Mouse (Mus musculus) liver, embryonic 14.5 days (tissue): ENCODE data around the gene 2310034C09Rik. TPM values are rescaled to one million over a fixed set of nuclear protein-coding genes. Genes with fewer than 3 reads are reported as not detected.
A peak's percentile ranks its signal among the peaks of the same experiment; 100 is the strongest.
"Not testable (repeated sequence)": the region's sequence is repeated elsewhere in the genome, so short reads cannot be mapped to it uniquely, and the experiment has no call there.

Experiments
- ATAC-seq: fragments of 200-750 bp; cut with Nextera tagmentation; 2 replicates; pipeline ENCODE4 v1.8.0; 2017; ENCODE audit warnings: moderate number of reproducible peaks, mild to moderate bottlenecking, moderate library complexity; ENCODE audit not compliant: insufficient read depth
- DNase-seq, 3 experiments: peaks; one replicate each; pipeline ENCODE4 v3.0.0-alpha.2; 2012 to 2013; ENCODE audit warnings: low read depth in 3 of 3, low spot score in 3 of 3
- H3K27ac ChIP-seq: fragments of 300-500 bp; sonication (generic); 2 replicates; pipeline ENCODE4 v1.5.1; 2014; ENCODE audit warnings: moderate library complexity, mild to moderate bottlenecking, control low read depth, inconsistent platforms
- H3K27me3 ChIP-seq: fragments of 300-500 bp; sonication (generic); 2 replicates; pipeline ENCODE4 v1.6.1; 2014; ENCODE audit warnings: mild to moderate bottlenecking, low read length, moderate library complexity; ENCODE audit not compliant: control insufficient read depth, insufficient read depth
- H3K36me3 ChIP-seq: fragments of 300-500 bp; sonication (generic); replicated peaks from 2 replicates; pipeline ENCODE4 v1.6.1; 2014; ENCODE audit warnings: low read depth; ENCODE audit not compliant: control insufficient read depth, insufficient read depth
- H3K4me1 ChIP-seq, 2 experiments: fragments of 200-500 bp in 1 of 2; fragments of 300-500 bp in 1 of 2; sonication (generic) in 1 of 2; replicated peaks; 2 replicates each; pipeline ENCODE4 v1.6.1; 2012 to 2014; ENCODE audit warnings: antibody characterized with exemption in 1 of 2, inconsistent platforms in 1 of 2, low read length in 1 of 2; ENCODE audit not compliant: control insufficient read depth in 2 of 2, insufficient read depth in 2 of 2
- H3K4me2 ChIP-seq: fragments of 300-500 bp; sonication (generic); 2 replicates; pipeline ENCODE4 v1.6.1; 2014; ENCODE audit warnings: low read depth, mild to moderate bottlenecking, control low read depth, moderate library complexity
- H3K4me3 ChIP-seq, 2 experiments: fragments of 200-500 bp in 1 of 2; fragments of 300-500 bp in 1 of 2; sonication (generic) in 1 of 2; 2 replicates each; pipeline ENCODE4 v1.5.1; 2012 to 2014; ENCODE audit warnings: low read depth in 2 of 2, low read length in 2 of 2, mild to moderate bottlenecking in 2 of 2, control low read depth in 1 of 2, inconsistent platforms in 1 of 2, moderate library complexity in 1 of 2; ENCODE audit not compliant: insufficient read depth in 1 of 2
- H3K9ac ChIP-seq: fragments of 300-500 bp; sonication (generic); replicated peaks from 2 replicates; pipeline ENCODE4 v1.6.1; 2014; ENCODE audit warnings: mild to moderate bottlenecking, control low read depth, moderate library complexity
- H3K9me3 ChIP-seq: fragments of 300-500 bp; sonication (generic); 2 replicates; pipeline ENCODE4 v1.6.1; 2016; ENCODE audit warnings: low read length, mixed read lengths; ENCODE audit not compliant: control insufficient read depth
- CTCF ChIP-seq: IDR thresholded peaks from 2 replicates; pipeline ENCODE4 v1.5.1; 2016; ENCODE audit warnings: antibody characterized with exemption, low read depth, control low read depth
- EP300 ChIP-seq: IDR thresholded peaks from 2 replicates; pipeline ENCODE4 v1.6.1; 2016; ENCODE audit warnings: antibody characterized with exemption, low read depth
- WGBS: fragments of 180-500 bp; shearing (Covaris S2); extraction: QIAGEN DNeasy Blood & Tissue Kit; methylation state at CpG from one replicate; pipeline ENCODE4 v1.1.7; 2014; ENCODE audit not compliant: insufficient replicate concordance; 5-methylcytosine and 5-hydroxymethylcytosine counted together
- polyA plus RNA-seq, 2 experiments: library from polyadenylated mRNA; depleted of rRNA in 1 of 2; stranded (reverse) in 1 of 2; unstranded in 1 of 2; fragments of >200 nt; fragmentation: Nextera tagmentation in 1 of 2; extraction: Ambion mirVana in 1 of 2; gene quantifications; 2 replicates each; pipeline versions ENCODE4 v1.2.1 to v1.2.3; 2012 to 2014

Gene 2310034C09Rik
- polyA plus RNA-seq (2012; rRNA removed) = not detected in 2 replicates
- not detected in 2 replicates for polyA plus RNA-seq (2014; fragmentation: Nextera tagmentation; extraction: Ambion mirVana)

DNA sequence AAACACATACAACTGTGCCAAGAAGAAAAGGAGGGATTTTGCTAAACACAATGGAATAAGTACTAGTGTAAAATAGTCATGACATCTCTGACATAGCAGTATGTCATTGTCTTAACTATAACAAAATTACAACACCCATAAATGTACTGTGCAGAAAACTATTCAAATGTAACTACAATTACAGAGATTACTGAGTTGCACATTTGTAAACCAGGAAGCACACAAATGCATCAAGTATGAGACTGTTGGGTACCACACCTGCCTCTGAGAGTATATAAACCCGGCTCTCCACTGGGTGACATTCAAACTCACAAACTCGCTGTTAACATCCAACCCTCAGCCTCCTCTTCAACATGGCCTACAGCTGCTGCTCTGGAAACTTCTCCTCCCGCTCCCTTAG, at the start of gene 2310034C09Rik:
2310034C09Rik (plus strand) TSS at position 301 of the 400 bp plus-strand sequence.
- ATAC-seq, H3K4me3 ChIP-seq, H3K27me3 ChIP-seq, H3K4me2 ChIP-seq, H3K36me3 ChIP-seq, H3K4me1 ChIP-seq, DNase-seq, H3K27ac ChIP-seq, H3K9me3 ChIP-seq, H3K9ac ChIP-seq: not testable (repeated sequence)
- 55% methylated on average over 2 of the region's 3 CpGs for WGBS

DNA sequence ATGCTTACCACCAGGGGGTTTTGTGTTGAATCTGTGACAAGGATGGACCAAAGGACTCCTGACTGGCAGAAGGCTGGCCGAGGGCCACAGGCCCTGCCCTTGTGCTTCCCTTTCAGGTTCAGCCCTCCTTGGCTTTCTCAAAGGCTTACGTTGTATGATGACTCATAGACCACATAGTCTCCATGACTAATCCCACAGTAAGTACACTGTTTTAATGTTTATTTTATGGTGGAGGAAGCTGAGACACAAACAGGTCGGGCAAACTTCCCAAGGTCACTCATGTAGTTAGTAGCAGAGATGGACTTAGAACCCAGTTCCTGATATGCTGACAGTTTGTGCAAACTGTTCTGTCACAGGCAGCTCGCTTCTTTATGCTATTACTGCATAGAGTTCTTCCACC, 47.9 kb upstream of the 2310034C09Rik start:
- TF ChIP-seq EP300 (no peak), CTCF (no peak)
- no peak for ATAC-seq
- H3K36me3 ChIP-seq = no peaks in the 10 kb centered on the region
- no peak overlapping the region for H3K4me3 ChIP-seq
- no peak overlapping the region for H3K9ac ChIP-seq
- no peaks in the 10 kb centered on the region for H3K4me1 ChIP-seq
- H3K4me2 ChIP-seq = no peak overlapping the region
- H3K27ac ChIP-seq = no peak overlapping the region
- 44% methylated on average over 4 of the region's 4 CpGs for WGBS
- DNase-seq = no peak
- H3K9me3 ChIP-seq = no peaks in the 10 kb centered on the region
- no peaks in the 10 kb centered on the region for H3K27me3 ChIP-seq

DNA sequence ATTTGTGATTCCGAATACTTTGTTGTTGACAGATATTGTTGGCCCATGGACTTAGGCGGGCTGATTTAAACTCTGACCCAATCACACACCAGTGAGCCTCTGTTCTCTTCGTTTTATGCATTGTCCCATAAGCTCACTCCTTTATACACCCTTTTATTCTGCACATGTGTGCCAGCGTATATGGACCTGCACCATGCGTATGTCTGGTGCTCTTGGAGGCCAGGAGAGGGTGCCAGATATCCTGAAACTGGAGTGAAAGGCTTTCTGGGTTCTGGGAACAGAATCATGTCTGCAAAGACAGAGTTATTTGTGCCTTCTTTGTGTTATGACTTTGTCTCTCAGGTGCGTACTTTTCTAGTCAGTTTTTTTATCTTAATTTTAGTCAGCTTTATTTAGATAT, 47.4 kb upstream of the 2310034C09Rik start:
- TF ChIP-seq EP300 (no peak), CTCF (0 out of 2 replicates have a peak, but pooled peaks have one; percentile 15)
- 55% methylated on average over 6 of the region's 6 CpGs for WGBS
- DNase-seq (no peak), ATAC-seq (no peak)
- H3K9ac ChIP-seq = no peak overlapping the region
- H3K4me1 ChIP-seq = no peaks in the 10 kb centered on the region
- no peaks in the 10 kb centered on the region for H3K9me3 ChIP-seq
- H3K27me3 ChIP-seq = no peaks in the 10 kb centered on the region
- H3K36me3 ChIP-seq = no peaks in the 10 kb centered on the region
- no peak overlapping the region for H3K4me3 ChIP-seq
- H3K4me2 ChIP-seq = no peak overlapping the region
- no peak overlapping the region for H3K27ac ChIP-seq

DNA sequence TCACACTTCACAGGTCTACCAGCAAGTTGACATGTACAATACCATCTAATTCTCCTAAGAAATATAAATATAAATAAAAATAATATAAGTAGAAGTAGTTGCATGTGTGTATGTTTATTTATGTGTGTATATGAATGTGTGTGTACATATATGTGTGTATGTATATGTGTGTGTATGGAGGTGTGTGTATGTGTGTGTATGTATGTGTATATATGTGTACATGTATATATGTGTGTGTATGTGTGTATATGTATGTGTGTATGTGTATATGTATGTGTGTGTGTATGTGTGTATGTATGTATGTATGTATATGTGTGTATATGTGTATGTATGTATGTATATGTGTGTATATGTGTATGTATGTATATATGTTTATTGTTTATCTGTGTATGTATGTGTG, 42.1 kb upstream of the 2310034C09Rik start:
- no peak overlapping the region for H3K27ac ChIP-seq
- H3K9me3 ChIP-seq = no peaks in the 10 kb centered on the region
- ATAC-seq = no peak

DNA sequence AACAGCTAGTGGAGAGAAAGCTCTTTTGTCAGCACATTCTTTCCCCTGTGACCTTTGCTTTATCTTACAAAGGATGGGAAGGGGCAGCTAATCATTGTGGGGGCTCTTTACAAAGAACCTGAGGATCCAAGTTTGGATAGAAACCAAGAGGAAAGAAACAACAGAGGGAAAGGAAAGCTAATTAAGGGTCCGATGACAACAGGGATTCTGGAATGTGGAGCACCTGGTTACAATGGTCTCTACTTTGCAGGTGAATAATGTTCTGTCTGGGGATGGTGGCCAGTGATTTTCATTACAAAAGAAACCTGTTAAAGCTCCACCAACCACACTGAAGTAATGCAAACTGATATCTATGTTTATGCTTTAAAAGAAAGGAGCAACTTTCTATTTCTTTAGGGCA, 38.6 kb upstream of the 2310034C09Rik start:
- H3K9me3 ChIP-seq = no peaks in the 10 kb centered on the region
- no peak overlapping the region for H3K27ac ChIP-seq
- ATAC-seq = no peak
- DNase-seq = no peak
- no peaks in the 10 kb centered on the region for H3K4me1 ChIP-seq
- H3K4me3 ChIP-seq = no peak overlapping the region
- H3K36me3 ChIP-seq = no peaks in the 10 kb centered on the region
- H3K9ac ChIP-seq = no peak overlapping the region
- WGBS = 28% methylated on average over 1 of the region's 1 CpGs
- H3K4me2 ChIP-seq = no peak overlapping the region
- TF ChIP-seq EP300 = no peak
- no peak for TF ChIP-seq CTCF
- H3K27me3 ChIP-seq = no peaks in the 10 kb centered on the region

More for the DNA sequence above, 42.1 kb upstream of the 2310034C09Rik start:
- no peak overlapping the region for H3K4me3 ChIP-seq
- no peaks in the 10 kb centered on the region for H3K4me1 ChIP-seq
- no peak overlapping the region for H3K4me2 ChIP-seq
- no peaks in the 10 kb centered on the region for H3K36me3 ChIP-seq
- no peaks in the 10 kb centered on the region for H3K27me3 ChIP-seq
- DNase-seq = no peak
- H3K9ac ChIP-seq = no peak overlapping the region
- TF ChIP-seq EP300 (no peak), CTCF (no peak)
